Mouse (Mus musculus): ENCODE results near the gene Trim72.
A peak's percentile ranks its signal among the peaks of the same experiment; 100 is the strongest.
"Not testable (repeated sequence)": the region's sequence is repeated elsewhere in the genome, so short reads cannot be mapped to it uniquely, and the experiment has no call there.

Gene Trim72

DNA sequence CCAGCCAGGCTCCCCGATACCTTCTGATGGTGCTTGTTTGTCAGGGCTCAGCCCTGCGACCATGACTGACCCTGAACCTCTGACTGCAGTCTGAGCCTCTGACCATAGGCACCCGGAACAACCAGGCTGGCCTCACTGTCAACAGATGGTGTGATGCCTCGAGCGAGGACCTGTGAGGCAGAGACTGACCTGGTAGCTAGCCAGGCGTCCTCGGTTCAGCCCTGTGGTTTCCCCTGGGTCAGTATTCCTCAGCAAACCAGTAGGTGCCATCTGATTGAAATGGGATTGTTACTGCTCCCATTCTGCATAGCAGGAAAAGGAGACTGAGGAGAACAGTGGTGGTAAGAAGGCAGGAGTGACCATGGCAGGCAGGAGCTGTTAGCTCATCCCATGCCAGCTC is 2.4 kb downstream of the Trim72 start:
- no peak for DNase-seq (ENCODE audit: inconsistent age in 2 of 2, low spot score in 1 of 2)

DNA sequence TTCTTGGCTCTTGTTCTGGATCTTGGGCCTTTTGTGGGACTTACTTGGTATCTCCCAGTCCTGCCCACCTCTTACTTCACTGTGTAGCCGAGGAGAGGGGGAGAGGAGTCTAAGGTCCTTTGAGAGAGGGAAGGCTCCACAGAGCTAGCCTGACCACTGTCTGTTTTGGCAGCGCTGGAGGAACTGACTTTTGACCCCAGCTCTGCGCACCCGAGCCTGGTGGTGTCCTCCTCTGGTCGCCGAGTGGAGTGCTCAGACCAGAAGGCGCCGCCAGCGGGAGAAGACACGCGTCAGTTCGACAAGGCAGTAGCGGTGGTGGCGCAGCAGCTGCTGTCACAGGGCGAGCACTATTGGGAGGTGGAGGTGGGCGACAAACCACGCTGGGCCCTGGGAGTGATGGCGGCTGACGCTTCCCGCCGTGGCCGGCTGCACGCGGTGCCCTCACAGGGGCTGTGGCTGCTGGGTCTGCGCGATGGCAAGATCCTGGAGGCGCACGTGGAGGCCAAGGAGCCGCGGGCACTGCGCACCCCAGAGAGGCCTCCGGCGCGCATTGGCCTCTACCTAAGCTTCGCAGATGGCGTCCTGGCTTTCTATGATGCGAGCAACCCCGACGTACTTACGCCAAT is 6.1 kb downstream of the Trim72 start:
- DNase-seq (ENCODE audit: inconsistent age in 2 of 2, low spot score in 1 of 2) = no peak

- no peak for DNase-seq (ENCODE audit: inconsistent age in 2 of 2, low spot score in 1 of 2)
These were observed 8.5 kb downstream of the Trim72 start for GRCm38 (mm10) chr7:128012136-128012780.

DNA sequence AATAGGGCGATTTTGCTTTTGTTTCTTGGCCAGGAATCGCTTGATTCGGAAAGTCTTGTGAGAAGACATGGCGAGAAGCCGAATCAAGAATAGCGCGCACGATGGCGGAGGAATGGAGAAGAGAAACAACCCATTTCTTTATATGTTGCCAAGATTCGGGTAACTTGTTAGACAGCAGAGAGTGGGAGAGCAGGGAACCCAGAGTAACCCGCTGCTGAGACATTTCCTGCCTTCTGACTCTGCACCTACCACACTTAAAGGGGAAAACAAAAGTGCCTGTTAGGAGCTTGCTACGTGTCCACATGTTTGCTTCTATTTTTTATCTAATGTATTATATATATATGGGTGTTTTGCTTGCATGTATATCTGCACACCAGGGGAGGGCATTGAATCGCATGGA is 9.4 kb downstream of the Trim72 start:
- DNase-seq (ENCODE audit: inconsistent age in 2 of 2, low spot score in 1 of 2) = no peak

DNA sequence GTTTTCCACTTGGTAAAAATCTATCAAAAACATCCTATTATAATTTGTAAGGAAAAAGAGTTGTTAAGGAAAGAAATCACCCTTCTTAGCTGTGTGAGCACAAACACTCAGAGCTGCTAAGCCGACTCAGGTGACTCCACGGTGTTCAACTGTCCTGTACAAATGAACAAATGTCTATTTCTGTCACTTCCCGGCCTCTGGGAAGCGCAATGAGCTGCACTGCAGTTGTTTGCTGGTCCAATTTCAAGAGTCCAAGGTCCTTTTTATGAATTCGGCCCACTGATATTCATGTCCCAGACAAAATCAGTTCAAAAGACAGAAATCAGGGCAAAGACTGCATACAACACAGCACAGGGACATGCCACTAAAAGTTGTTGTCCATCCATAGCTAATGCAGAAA is 12.4 kb downstream of the Trim72 start:
- not testable (repeated sequence) for DNase-seq (ENCODE audit: inconsistent age in 2 of 2, low spot score in 1 of 2)

- no peak for DNase-seq (ENCODE audit: inconsistent age in 2 of 2, low spot score in 1 of 2)
These were observed 12.9 kb downstream of the Trim72 start for GRCm38 (mm10) chr7:128016650-128017049.

- no peak for DNase-seq (ENCODE audit: inconsistent age in 2 of 2, low spot score in 1 of 2)
These were observed 14.5 kb downstream of the Trim72 start for GRCm38 (mm10) chr7:128018275-128018674.

DNA sequence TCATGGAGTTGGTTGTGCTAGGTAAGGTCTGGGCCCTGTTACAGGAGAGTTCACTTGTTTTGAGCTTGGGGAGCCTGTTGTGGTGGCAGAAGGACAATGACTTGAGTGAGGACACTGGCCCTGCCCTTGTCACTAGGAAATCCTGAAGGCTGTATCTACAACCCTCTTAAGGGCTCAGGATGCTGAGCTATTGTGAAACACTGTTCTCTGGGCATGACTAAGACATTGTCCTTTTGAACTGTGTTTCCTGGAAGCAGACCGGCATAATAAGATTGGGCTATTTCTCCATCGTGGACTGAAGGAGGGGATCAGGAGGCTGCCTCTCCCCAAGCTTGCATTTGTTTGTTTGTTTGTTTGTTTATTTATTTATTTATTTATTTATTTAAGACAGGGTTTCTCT is 15.4 kb downstream of the Trim72 start:
- no peak for DNase-seq (ENCODE audit: inconsistent age in 2 of 2, low spot score in 1 of 2)

GRCm38 (mm10) chr7:128022974-128023373 is 19.2 kb downstream of the Trim72 start:
- no peak for DNase-seq (ENCODE audit: inconsistent age in 2 of 2, low spot score in 1 of 2)

GRCm38 (mm10) chr7:128023565-128023964 is 19.8 kb downstream of the Trim72 start:
- DNase-seq (ENCODE audit: inconsistent age in 2 of 2, low spot score in 1 of 2) = no peak

DNA sequence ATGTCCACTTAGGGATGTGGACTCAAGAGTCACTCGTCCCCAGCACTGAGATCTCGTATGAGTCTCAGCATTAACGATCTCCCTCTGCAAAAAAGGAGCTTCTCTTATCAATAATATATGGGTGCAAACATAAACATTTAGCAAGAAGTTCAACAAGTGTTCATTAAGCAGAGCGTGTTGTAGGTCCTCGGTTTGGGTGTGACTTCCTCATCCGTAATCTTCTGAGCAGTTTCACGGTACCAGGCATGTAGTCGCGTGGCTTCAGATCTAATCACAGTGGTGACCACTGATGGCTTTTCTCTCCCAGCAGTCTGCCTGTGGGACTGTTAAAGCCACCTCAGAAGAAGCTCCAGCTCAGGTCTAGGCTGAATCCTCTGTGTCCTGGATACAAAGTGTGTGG is 20.6 kb downstream of the Trim72 start:
- no peak for DNase-seq (ENCODE audit: inconsistent age in 2 of 2, low spot score in 1 of 2)

DNA sequence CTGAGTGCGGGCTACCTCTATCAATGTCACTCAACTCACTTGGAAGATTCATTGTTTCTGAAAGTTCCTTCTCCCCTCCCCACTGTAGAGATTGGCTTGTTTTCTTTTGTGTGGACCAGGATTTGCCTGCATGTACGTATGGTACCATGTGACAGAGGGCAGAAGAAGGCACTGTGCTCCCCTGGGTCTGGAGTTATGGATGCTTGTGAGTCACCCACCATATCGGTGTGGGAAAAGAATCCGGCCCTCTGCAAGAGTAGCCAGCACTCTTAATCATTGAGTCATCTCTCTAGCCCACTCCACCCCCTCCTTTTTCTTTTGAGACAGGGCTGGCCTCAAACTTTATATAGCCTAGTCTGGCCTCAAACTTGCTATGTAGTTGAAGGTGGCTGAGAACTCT is 21.2 kb downstream of the Trim72 start:
- DNase-seq (ENCODE audit: inconsistent age in 2 of 2, low spot score in 1 of 2) = peak in 1 of 2 experiments; percentile 40

DNA sequence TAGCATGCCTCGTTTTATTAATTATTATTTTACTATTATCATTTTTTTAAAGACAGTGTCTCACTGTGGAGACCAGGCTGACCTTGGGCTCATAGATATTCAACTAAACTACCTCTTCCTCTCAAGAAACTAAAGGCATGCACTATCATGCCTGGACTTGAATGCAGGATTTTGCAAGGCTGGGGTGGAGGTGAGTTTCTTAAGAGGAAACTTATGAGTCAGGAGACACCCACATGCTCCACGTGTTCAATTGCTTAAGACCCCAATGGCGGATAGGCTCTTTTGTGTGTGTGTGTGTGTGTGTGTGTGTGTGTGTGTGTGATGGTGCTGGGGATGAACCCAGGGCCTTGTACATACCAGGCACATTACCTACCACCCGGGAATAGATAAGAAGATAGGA is 21.6 kb downstream of the Trim72 start:
- DNase-seq (ENCODE audit: inconsistent age in 2 of 2, low spot score in 1 of 2) = no peak

DNA sequence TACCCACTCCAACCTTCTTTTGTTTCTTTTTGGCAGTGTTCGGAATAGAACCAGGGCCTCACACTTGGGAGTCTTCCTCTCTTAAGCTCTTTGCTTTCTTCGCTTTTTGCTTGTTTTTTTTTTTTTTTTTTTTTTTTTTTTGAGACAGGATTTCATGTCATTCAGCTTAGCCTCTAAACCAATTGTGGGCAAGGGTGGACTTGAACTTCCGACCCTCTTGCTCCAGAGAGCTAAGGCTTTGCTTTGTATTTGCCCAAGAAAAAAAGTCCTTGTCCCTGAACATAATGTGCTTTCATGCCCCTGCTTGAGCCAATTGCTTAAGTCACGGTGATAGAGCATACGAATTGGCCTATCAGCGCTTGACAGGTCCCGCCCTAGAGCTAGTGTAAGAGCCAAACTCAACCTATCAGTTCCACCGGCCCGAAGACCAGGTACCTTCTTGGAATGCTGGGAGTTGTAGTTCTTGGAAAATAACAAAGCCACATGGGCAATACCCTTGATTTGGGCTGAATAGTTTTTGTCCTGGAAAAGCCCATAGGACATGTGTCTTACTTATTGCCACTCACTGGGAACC is 27.7 kb downstream of the Trim72 start:
- no peak for DNase-seq (ENCODE audit: inconsistent age in 2 of 2, low spot score in 1 of 2)

- DNase-seq (ENCODE audit: inconsistent age in 2 of 2, low spot score in 1 of 2) = peak; percentile 18 to 66
These were observed 28.7 kb downstream of the Trim72 start for GRCm38 (mm10) chr7:128032290-128032988.

DNA sequence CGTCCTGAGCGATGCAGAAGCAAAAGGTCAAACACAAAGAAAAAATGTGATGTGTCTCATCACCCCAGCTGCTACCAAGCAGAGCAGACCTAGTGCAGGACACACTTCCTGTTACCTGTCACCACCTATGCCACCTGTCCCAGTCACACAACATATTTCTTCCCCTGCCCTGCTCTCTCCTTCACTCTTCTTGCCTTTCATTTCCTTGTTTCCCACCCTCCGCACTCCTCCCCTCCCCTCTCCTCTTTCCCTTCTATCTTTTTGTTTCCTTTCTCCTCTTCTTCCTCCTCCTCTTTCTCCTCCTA is 29.2 kb downstream of the Trim72 start:
- DNase-seq (ENCODE audit: inconsistent age in 2 of 2, low spot score in 1 of 2) = no peak

GRCm38 (mm10) chr7:128033616-128034015 is 29.9 kb downstream of the Trim72 start:
- DNase-seq (ENCODE audit: inconsistent age in 2 of 2, low spot score in 1 of 2) = no peak

DNA sequence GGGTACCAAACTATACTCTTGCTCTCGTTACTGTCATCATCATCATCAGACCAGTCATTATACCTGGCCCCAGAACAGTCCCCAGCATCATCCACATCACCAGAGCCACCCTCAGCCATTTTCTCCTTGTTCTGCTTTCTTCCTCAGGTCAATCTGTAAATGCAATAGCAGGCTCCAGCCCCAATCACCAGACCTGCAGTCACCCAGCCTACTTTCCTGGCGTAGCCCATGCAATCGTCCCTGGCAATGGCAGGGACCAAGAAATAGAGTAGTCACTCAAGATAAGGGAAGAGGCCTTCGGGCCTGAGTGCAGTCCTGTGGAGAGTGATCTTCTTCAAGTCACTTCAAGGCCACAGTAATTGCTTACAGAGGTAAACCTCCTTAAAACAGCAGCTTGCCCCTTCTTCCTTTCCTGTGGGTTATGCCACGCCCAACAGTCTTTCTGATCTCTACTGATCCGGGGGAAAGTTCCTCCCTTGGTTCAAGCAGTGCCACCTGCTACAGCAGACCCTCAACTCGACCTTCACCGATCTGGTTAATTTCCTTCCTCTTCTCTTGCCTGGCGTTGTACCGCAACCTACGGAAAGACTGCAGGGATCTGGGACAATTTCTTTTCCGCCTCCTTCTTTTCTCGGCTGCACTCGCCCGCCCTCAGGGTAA is 38.5 kb downstream of the Trim72 start:
- DNase-seq (ENCODE audit: inconsistent age in 2 of 2, low spot score in 1 of 2) = not testable (repeated sequence)

GRCm38 (mm10) chr7:128044142-128044785 is 40.5 kb downstream of the Trim72 start:
- no peak for DNase-seq (ENCODE audit: inconsistent age in 2 of 2, low spot score in 1 of 2)

DNA sequence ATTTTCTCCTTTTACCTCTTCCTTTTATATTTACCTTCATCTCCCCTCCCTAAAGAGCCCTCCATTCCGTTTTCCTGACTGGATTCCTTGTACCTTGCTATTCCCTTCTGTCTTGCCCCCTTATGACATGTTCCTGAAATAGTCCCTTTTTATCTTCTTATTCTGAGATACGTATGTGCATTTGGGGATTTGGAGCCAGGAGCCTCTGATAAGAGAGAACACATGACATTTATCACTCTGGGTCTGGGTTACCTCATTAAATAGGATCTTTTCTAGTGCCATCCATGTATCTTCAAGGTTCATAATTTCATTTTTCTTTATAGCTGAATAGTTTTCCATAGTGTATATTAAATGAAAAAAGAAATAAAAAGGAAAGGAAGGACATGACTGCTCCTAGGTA is 41.9 kb downstream of the Trim72 start:
- no peak for DNase-seq (ENCODE audit: inconsistent age in 2 of 2, low spot score in 1 of 2)

- no peak for DNase-seq (ENCODE audit: inconsistent age in 2 of 2, low spot score in 1 of 2)
These were observed 45.1 kb downstream of the Trim72 start for GRCm38 (mm10) chr7:128048819-128049218.
